Mouse (Mus musculus) cerebellum, adult 2 months (tissue): Measurements from ENCODE around the gene Aldob. TPM values are rescaled to one million over a fixed set of nuclear protein-coding genes. Genes with fewer than 3 reads are reported as not detected.
"Not testable (repeated sequence)": the region's sequence is repeated elsewhere in the genome, so short reads cannot be mapped to it uniquely, and the experiment has no call there.

Experiments
- DNase-seq, 2 experiments: peaks; one replicate each; pipeline ENCODE4 v3.0.0; 2021
- H3K27ac ChIP-seq: fragments of 200-500 bp; 2 replicates; pipeline ENCODE4 v1.5.1; 2012; ENCODE audit warnings: low read length, control low read depth, inconsistent platforms; ENCODE audit not compliant: insufficient read depth
- H3K27me3 ChIP-seq: fragments of 200-500 bp; 2 replicates; pipeline ENCODE4 v1.6.1; 2012; ENCODE audit warnings: inconsistent platforms, mild to moderate bottlenecking, low read length, moderate library complexity; ENCODE audit not compliant: control insufficient read depth, insufficient read depth
- H3K4me1 ChIP-seq: fragments of 200-500 bp; 2 replicates; pipeline ENCODE4 v1.6.1; 2011; ENCODE audit warnings: low read length; ENCODE audit not compliant: control insufficient read depth, insufficient read depth
- H3K4me3 ChIP-seq: fragments of 200-500 bp; replicated peaks from 2 replicates; pipeline ENCODE3; 2011; ENCODE audit warnings: mild to moderate bottlenecking, low read depth, low read length, control low read depth; ENCODE audit not compliant: insufficient read depth
- CTCF ChIP-seq: fragments of 200-500 bp; IDR thresholded peaks from 2 replicates; pipeline ENCODE4 v1.5.1; 2011; ENCODE audit warnings: low read depth, mild to moderate bottlenecking, control low read depth, low read length, moderate library complexity, borderline replicate concordance; ENCODE audit not compliant: insufficient read depth
- POLR2A ChIP-seq: fragments of 200-500 bp; IDR thresholded peaks from 2 replicates; pipeline ENCODE4 v1.6.1; 2011; ENCODE audit warnings: low read length, control low read depth, borderline replicate concordance; ENCODE audit not compliant: insufficient read depth
- WGBS: fragments of 180-500 bp; shearing (Covaris S2); methylation state at CpG from one replicate; pipeline ENCODE4 v1.1.7; 2018; 5-methylcytosine and 5-hydroxymethylcytosine counted together
- polyA plus RNA-seq: library from polyadenylated mRNA; depleted of rRNA; stranded (reverse); fragments of >200 nt; gene quantifications from 2 replicates; pipeline ENCODE4 v1.2.3, GENCODE M21; 2012

Aldob gene
- polyA plus RNA-seq, 1 experiment: 3.4 TPM

DNA sequence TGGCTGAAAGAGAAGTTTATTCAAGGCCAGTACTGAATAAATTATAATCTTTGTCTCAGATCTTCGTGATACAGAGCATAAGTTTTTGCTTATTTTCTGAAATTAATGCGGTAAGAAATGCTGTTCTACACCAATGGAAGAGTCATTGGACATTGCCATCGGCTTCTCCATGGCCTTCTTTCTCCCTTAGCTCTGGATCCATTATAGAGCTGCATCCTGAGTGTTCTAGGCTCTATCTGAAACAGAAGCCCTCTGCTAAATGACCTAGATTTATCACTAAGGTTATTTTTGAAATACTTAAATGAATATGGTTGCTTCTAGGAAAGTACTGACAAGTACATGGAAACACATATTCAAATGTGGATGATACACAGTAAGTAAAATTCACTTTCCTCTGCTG, 14.3 kb downstream of the Aldob start:
- Histone ChIP-seq H3K4me3 (no peak overlapping the region), H3K4me1 (no peaks in the 10 kb centered on the region), H3K27me3 (no peaks in the 10 kb centered on the region), H3K27ac (no peak overlapping the region)
- DNase-seq: no peak
- 90% methylated on average over 3 of the region's 3 CpGs for WGBS
- TF ChIP-seq POLR2A (no peak), CTCF (no peak)

GRCm38 (mm10) chr4:49522576-49522975, 26.8 kb downstream of the Aldob start:
- peak; percentile 23 to 30 for DNase-seq
- Histone ChIP-seq H3K4me1 (peaks cover 3% of the 10 kb centered on the region), H3K4me3 (no peak overlapping the region), H3K27me3 (no peaks in the 10 kb centered on the region), H3K27ac (no peak overlapping the region)
- TF ChIP-seq CTCF: no peak
- no peak for TF ChIP-seq POLR2A
- WGBS: 16% methylated on average over 9 of the region's 9 CpGs

- under 1% methylated on average over 17 of the region's 17 CpGs for WGBS
- no peak overlapping the region for H3K27ac ChIP-seq
- DNase-seq: no peak
- no peaks in the 10 kb centered on the region for H3K27me3 ChIP-seq
- H3K4me3 ChIP-seq: peak overlapping the region; percentile 80
- TF ChIP-seq POLR2A (no peak), CTCF (no peak)
- peaks cover 3% of the 10 kb centered on the region for H3K4me1 ChIP-seq
Measured at GRCm38 (mm10) chr4:49521346-49521745, 28.0 kb downstream of the Aldob start.

DNA sequence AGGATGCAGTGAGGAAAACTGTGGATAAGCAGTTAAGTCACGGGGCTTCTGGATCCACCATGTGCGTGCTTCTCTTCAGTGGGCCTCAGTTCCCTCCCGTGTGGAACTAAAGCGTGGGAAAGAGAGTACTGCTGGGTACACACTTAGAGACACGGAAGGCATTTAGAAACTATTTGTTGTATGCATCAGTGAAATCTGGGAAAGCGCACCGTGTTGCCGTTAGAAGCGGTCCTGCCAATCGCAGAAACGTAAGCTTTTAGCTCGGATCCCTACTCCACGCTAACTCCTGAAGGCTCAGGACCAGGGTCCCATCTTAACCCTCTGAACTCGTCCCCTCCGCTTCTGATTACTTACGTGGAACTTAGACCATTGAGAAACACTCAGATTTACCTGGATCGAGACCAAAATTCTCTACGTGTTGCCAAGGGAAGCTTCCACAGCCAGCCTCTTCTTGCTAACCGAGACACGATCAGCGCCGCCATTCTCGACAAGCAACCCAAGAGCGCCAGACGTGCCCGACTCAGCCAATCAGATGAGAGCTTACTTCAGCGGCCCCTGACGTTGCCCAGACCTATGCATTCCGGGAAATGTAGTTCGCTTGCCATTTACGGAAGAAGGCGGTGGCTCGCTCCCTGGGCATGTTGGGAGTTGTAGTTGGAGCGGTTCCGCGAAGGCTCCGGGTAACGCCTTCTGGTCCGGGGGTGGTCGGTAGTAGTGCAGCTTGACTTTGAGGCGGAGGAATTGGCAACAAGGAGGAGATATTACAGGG, 28.6 kb downstream of the Aldob start, which contains the start of the genes Mrpl50 and Zfp189:
TSS of gene Mrpl50 (minus strand) at position 522 of the 769 bp plus-strand sequence.
TSS of gene Zfp189 (plus strand) at position 605 of the 769 bp plus-strand sequence.
- under 1% methylated on average over 41 of the region's 41 CpGs for WGBS
- H3K27ac ChIP-seq: peak within 1 kb of the TSS; percentile 9; the same call in 1 of the 2 replicates
- peak within 1 kb of the TSS; percentile 80 for H3K4me3 ChIP-seq
- TF ChIP-seq CTCF: no peak
- peak; percentile 86; the same call in 1 of the 2 replicates for TF ChIP-seq POLR2A
- no peaks in the 10 kb centered on the region for H3K27me3 ChIP-seq
- peak; percentile 92 to 97 for DNase-seq
- H3K4me1 ChIP-seq: peaks cover 3% of the 10 kb centered on the region

- H3K4me3 ChIP-seq: no peak overlapping the region
Measured at GRCm38 (mm10) chr4:49519476-49519875, 29.9 kb downstream of the Aldob start.

GRCm38 (mm10) chr4:49514441-49514840, 34.9 kb downstream of the Aldob start:
- no peak overlapping the region for H3K27ac ChIP-seq
- TF ChIP-seq POLR2A (no peak), CTCF (no peak)
- no peak overlapping the region for H3K4me3 ChIP-seq
- no peak for DNase-seq
- no peaks in the 10 kb centered on the region for H3K4me1 ChIP-seq
- 97% methylated on average over 6 of the region's 6 CpGs for WGBS
- H3K27me3 ChIP-seq: no peaks in the 10 kb centered on the region

More at GRCm38 (mm10) chr4:49519476-49519875, 29.9 kb downstream of the Aldob start:
- Histone ChIP-seq H3K4me1 (peaks cover 3% of the 10 kb centered on the region), H3K27ac (no peak overlapping the region), H3K27me3 (no peaks in the 10 kb centered on the region)
- DNase-seq: no peak
- 67% methylated on average over 5 of the region's 5 CpGs for WGBS
- TF ChIP-seq POLR2A (no peak), CTCF (no peak)

GRCm38 (mm10) chr4:49512636-49513035, 36.7 kb downstream of the Aldob start:
- WGBS: 88% methylated on average over 4 of the region's 4 CpGs
- H3K27me3 ChIP-seq: no peaks in the 10 kb centered on the region
- H3K4me3 ChIP-seq: no peak overlapping the region

GRCm38 (mm10) chr4:49510236-49510835, 39.0 kb downstream of the Aldob start:
- not testable (repeated sequence) for DNase-seq, H3K4me1 ChIP-seq, H3K4me3 ChIP-seq, H3K27me3 ChIP-seq, H3K27ac ChIP-seq
- WGBS: 100% methylated on average over 1 of the region's 1 CpGs

More at GRCm38 (mm10) chr4:49512636-49513035, 36.7 kb downstream of the Aldob start:
- H3K27ac ChIP-seq: no peak overlapping the region
- H3K4me1 ChIP-seq: no peaks in the 10 kb centered on the region
- no peak for TF ChIP-seq CTCF
- no peak for TF ChIP-seq POLR2A
- no peak for DNase-seq
